Mouse (Mus musculus) limb, embryonic 11.5 days (tissue): ENCODE measurements around the gene Ppfibp1. TPM values are rescaled to one million over a fixed set of nuclear protein-coding genes. Genes with fewer than 3 reads are reported as not detected.

Experiments used
- ATAC-seq: fragments of 200-750 bp; cut with Nextera tagmentation; 2 replicates; pipeline ENCODE4 v1.8.0; 2017; ENCODE audit warnings: low read depth; ENCODE audit not compliant: insufficient number of reproducible peaks, low FRiP score, low TSS enrichment
- DNase-seq: peaks from one replicate; pipeline ENCODE4 v3.0.0-alpha.2; 2015; ENCODE audit warnings: low spot score
- H3K27ac ChIP-seq: fragments of 300-500 bp; sonication (generic); replicated peaks from 2 replicates; pipeline ENCODE4 v1.5.1; 2014; ENCODE audit warnings: low read depth, mild to moderate bottlenecking, low read length
- H3K27me3 ChIP-seq: fragments of 300-500 bp; sonication (generic); 2 replicates; pipeline ENCODE4 v1.6.1; 2014; ENCODE audit warnings: mild to moderate bottlenecking, low read length, mixed read lengths; ENCODE audit not compliant: control insufficient read depth, insufficient read depth
- H3K36me3 ChIP-seq: fragments of 300-500 bp; sonication (generic); 2 replicates; pipeline ENCODE4 v1.6.1; 2014; ENCODE audit warnings: mild to moderate bottlenecking, low read length, moderate library complexity, mixed read lengths; ENCODE audit not compliant: control insufficient read depth, insufficient read depth
- H3K4me1 ChIP-seq: fragments of 300-500 bp; sonication (generic); 2 replicates; pipeline ENCODE4 v1.6.1; 2014; ENCODE audit warnings: low read length, mixed read lengths; ENCODE audit not compliant: control insufficient read depth, insufficient read depth
- H3K4me2 ChIP-seq: fragments of 300-500 bp; sonication (generic); 2 replicates; pipeline ENCODE4 v1.6.1; 2014; ENCODE audit warnings: low read depth, mild to moderate bottlenecking, moderate library complexity; ENCODE audit not compliant: severe bottlenecking
- H3K4me3 ChIP-seq: fragments of 300-500 bp; sonication (generic); 2 replicates; pipeline ENCODE4 v1.5.1; 2014; ENCODE audit warnings: low read depth, low read length
- H3K9ac ChIP-seq: fragments of 300-500 bp; sonication (generic); 2 replicates; pipeline ENCODE4 v1.6.1; 2014; ENCODE audit warnings: mild to moderate bottlenecking, low read length
- H3K9me3 ChIP-seq: fragments of 300-500 bp; sonication (generic); 2 replicates; pipeline ENCODE4 v1.6.1; 2016; ENCODE audit warnings: low read length; ENCODE audit not compliant: control insufficient read depth
- WGBS: fragments of 180-500 bp; shearing (Covaris S2); extraction: QIAGEN DNeasy Blood & Tissue Kit; methylation state at CpG from one replicate; pipeline ENCODE4 v1.1.7; 2014; 5-methylcytosine and 5-hydroxymethylcytosine counted together
- polyA plus RNA-seq: library from polyadenylated mRNA; unstranded; fragments of >200 nt; fragmentation: Nextera tagmentation; extraction: Ambion mirVana; gene quantifications from 2 replicates; pipeline ENCODE4 v1.2.1, GENCODE M21; 2014

Gene Ppfibp1
- polyA plus RNA-seq, 1 experiment from 2014 or later = 44.4 TPM

- no peak overlapping the region for H3K9ac ChIP-seq
- H3K9me3 ChIP-seq = no peaks in the 10 kb centered on the region
- no peaks in the 10 kb centered on the region for H3K27me3 ChIP-seq
- H3K4me1 ChIP-seq = no peaks in the 10 kb centered on the region
- DNase-seq = no peak
- 93% methylated on average over 2 of the region's 2 CpGs for WGBS
- no peaks in the 10 kb centered on the region for H3K36me3 ChIP-seq
- H3K27ac ChIP-seq = no peak overlapping the region
- H3K4me3 ChIP-seq = no peak overlapping the region
- ATAC-seq = no peak
- H3K4me2 ChIP-seq = no peak overlapping the region
Measured at GRCm38 (mm10) chr6:146876820-146877219, 11.5 kb upstream of the Ppfibp1 start.

- H3K9me3 ChIP-seq = no peaks in the 10 kb centered on the region
- H3K27me3 ChIP-seq = no peaks in the 10 kb centered on the region
- H3K36me3 ChIP-seq = no peaks in the 10 kb centered on the region
- no peak for ATAC-seq
- no peak overlapping the region for H3K4me3 ChIP-seq
- no peak overlapping the region for H3K27ac ChIP-seq
- H3K4me2 ChIP-seq = no peak overlapping the region
- H3K4me1 ChIP-seq = no peaks in the 10 kb centered on the region
- 90% methylated on average over 12 of the region's 12 CpGs for WGBS
- no peak overlapping the region for H3K9ac ChIP-seq
- no peak for DNase-seq
Measured at GRCm38 (mm10) chr6:146877425-146878045, 10.8 kb upstream of the Ppfibp1 start.

- Histone ChIP-seq H3K4me3 (no peak overlapping the region), H3K9me3 (no peaks in the 10 kb centered on the region), H3K27me3 (no peaks in the 10 kb centered on the region), H3K36me3 (no peaks in the 10 kb centered on the region), H3K4me2 (no peak overlapping the region), H3K27ac (no peak overlapping the region), H3K9ac (no peak overlapping the region), H3K4me1 (no peaks in the 10 kb centered on the region)
- ATAC-seq (no peak), DNase-seq (no peak)
- 57% methylated on average over 10 of the region's 10 CpGs for WGBS
Measured at GRCm38 (mm10) chr6:146878926-146879325, 9.4 kb upstream of the Ppfibp1 start.

- no peaks in the 10 kb centered on the region for H3K4me1 ChIP-seq
- no peaks in the 10 kb centered on the region for H3K9me3 ChIP-seq
- no peak for DNase-seq
- no peak for ATAC-seq
- 89% methylated on average over 9 of the region's 9 CpGs for WGBS
- H3K27me3 ChIP-seq = no peaks in the 10 kb centered on the region
- no peak overlapping the region for H3K9ac ChIP-seq
- H3K27ac ChIP-seq = no peak overlapping the region
- no peaks in the 10 kb centered on the region for H3K36me3 ChIP-seq
- H3K4me2 ChIP-seq = no peak overlapping the region
- H3K4me3 ChIP-seq = no peak overlapping the region
Measured at GRCm38 (mm10) chr6:146879856-146880255, 8.4 kb upstream of the Ppfibp1 start.

GRCm38 (mm10) chr6:146880296-146880695 lies 8.0 kb upstream of the Ppfibp1 start:
- no peak for DNase-seq
- Histone ChIP-seq H3K4me1 (no peaks in the 10 kb centered on the region), H3K27ac (no peak overlapping the region), H3K4me2 (no peak overlapping the region), H3K9ac (no peak overlapping the region), H3K36me3 (no peaks in the 10 kb centered on the region), H3K4me3 (no peak overlapping the region), H3K9me3 (no peaks in the 10 kb centered on the region), H3K27me3 (no peaks in the 10 kb centered on the region)
- WGBS = 82% methylated on average over 4 of the region's 4 CpGs
- no peak for ATAC-seq

GRCm38 (mm10) chr6:146881896-146882770 lies 6.2 kb upstream of the Ppfibp1 start:
- ATAC-seq = no peak
- WGBS = 51% methylated on average over 13 of the region's 13 CpGs
- no peaks in the 10 kb centered on the region for H3K36me3 ChIP-seq
- H3K9me3 ChIP-seq = no peaks in the 10 kb centered on the region
- H3K4me3 ChIP-seq = no peak overlapping the region
- H3K4me2 ChIP-seq = no peak overlapping the region
- no peak overlapping the region for H3K9ac ChIP-seq
- no peak for DNase-seq
- H3K27me3 ChIP-seq = no peaks in the 10 kb centered on the region
- no peaks in the 10 kb centered on the region for H3K4me1 ChIP-seq
- no peak overlapping the region for H3K27ac ChIP-seq

GRCm38 (mm10) chr6:146883426-146883825 lies 4.9 kb upstream of the Ppfibp1 start:
- H3K36me3 ChIP-seq = no peaks in the 10 kb centered on the region
- H3K9me3 ChIP-seq = no peaks in the 10 kb centered on the region
- DNase-seq (no peak), ATAC-seq (no peak)
- no peaks in the 10 kb centered on the region for H3K4me1 ChIP-seq
- no peak overlapping the region for H3K4me3 ChIP-seq
- H3K4me2 ChIP-seq = no peak overlapping the region
- H3K27me3 ChIP-seq = no peaks in the 10 kb centered on the region
- no peak overlapping the region for H3K9ac ChIP-seq
- H3K27ac ChIP-seq = no peak overlapping the region
- 65% methylated on average over 2 of the region's 2 CpGs for WGBS

GRCm38 (mm10) chr6:146884171-146884570 lies 4.1 kb upstream of the Ppfibp1 start:
- no peak overlapping the region for H3K4me2 ChIP-seq
- 92% methylated on average over 3 of the region's 3 CpGs for WGBS
- H3K27me3 ChIP-seq = no peaks in the 10 kb centered on the region
- no peak overlapping the region for H3K27ac ChIP-seq
- ATAC-seq (no peak), DNase-seq (no peak)
- no peak overlapping the region for H3K4me3 ChIP-seq
- no peaks in the 10 kb centered on the region for H3K9me3 ChIP-seq
- H3K4me1 ChIP-seq = peaks cover 3% of the 10 kb centered on the region
- H3K36me3 ChIP-seq = no peaks in the 10 kb centered on the region
- H3K9ac ChIP-seq = no peak overlapping the region
